Mouse (Mus musculus): ENCODE data around the gene Grin2c.

Gene Grin2c

DNA sequence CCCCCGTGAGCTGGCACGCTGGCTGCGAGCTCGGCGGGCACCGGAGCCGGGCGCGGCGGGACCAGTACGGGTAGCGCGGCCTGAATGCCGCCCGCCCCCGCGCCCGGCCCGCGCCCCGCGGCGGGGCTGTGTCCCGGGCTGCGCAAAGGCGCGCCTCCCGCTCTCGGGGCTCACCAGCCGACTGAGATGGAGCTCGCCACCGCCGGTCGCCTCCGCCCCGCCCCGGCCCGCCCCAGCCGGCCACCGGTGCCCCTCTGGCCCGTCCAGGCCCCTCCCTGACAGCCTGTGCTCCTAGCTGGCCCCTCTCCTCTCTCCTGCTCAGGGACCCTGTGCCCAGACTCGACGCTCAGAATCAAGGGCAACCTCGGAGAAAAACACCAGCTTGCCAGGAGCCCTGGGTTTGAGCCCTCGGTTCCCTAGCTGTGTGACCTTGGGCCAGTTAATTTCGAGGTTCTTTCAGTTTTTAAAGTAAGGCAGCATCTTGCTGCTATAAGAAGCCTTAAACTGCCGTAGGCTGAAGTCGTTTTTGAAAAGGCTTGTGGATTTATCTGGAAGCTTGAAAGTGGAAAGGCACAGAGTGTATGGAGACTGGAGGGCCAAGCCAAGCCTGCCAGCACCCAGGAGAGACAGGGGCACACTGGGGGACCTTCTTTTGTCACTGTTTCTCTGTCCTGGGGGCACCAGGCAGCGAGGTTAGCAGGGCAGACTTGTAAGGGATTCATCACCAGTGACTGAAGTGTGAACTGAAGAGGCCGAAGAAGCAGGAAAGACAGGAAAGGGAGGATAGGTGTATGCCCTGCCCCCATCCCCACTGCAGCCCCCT, at the start of gene Grin2c:
Gene Grin2c, minus strand, starts transcription at position 183 of the 823 bp plus-strand sequence.
- DNase-seq = no peak

- no peak for DNase-seq
These were observed 47.2 kb upstream of the Grin2c start for GRCm38 (mm10) chr11:115314249-115314648.

DNA sequence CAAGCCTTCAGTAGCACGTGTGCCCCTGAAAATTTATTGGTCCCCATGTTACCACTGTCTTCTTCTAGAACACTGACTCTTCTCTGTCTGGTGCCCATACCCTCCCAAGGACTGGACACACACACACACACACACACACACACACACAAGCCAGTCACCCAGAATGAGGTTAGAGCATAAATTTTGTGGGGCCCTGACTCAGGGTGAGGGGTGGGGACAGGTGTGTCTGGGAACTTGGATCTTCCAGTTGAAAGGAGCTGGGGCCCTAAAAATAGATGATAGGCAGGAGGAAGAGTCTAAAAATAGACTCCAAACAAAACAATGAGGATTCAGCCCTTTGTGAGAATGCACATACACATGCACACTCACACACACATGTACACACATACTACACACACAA, 41.7 kb upstream of the Grin2c start:
- no peak for DNase-seq

DNA sequence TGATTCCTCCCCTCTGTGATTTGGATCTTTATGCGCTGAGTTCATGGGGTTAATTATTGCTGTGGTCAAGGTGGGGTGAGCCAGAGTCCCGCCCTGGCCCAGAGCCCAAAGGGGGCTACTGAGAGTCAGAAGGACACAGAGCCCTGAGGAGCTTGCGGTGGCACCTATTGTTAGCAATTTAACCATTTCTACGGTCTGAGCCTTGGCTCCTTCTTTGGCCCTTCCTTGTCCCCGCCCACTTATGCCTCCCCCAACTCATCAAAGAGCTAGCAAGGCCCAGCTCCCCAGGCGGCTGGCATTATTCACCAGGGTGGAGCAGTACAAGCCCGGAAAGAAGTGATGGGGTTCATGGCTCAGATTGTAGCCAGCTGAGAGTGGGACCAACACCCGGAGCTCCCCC, 39.8 kb upstream of the Grin2c start, which contains the start of gene Otop2:
Gene Otop2, plus strand, starts transcription at position 301 of the 400 bp plus-strand sequence.
- DNase-seq = no peak

GRCm38 (mm10) chr11:115303167-115303566, 36.1 kb upstream of the Grin2c start:
- no peak for DNase-seq

- no peak for DNase-seq
These were observed 34.3 kb upstream of the Grin2c start for GRCm38 (mm10) chr11:115301351-115301750.

GRCm38 (mm10) chr11:115300745-115301144, 33.7 kb upstream of the Grin2c start:
- no peak for DNase-seq

GRCm38 (mm10) chr11:115298160-115298559, 31.1 kb upstream of the Grin2c start:
- no peak for DNase-seq

DNA sequence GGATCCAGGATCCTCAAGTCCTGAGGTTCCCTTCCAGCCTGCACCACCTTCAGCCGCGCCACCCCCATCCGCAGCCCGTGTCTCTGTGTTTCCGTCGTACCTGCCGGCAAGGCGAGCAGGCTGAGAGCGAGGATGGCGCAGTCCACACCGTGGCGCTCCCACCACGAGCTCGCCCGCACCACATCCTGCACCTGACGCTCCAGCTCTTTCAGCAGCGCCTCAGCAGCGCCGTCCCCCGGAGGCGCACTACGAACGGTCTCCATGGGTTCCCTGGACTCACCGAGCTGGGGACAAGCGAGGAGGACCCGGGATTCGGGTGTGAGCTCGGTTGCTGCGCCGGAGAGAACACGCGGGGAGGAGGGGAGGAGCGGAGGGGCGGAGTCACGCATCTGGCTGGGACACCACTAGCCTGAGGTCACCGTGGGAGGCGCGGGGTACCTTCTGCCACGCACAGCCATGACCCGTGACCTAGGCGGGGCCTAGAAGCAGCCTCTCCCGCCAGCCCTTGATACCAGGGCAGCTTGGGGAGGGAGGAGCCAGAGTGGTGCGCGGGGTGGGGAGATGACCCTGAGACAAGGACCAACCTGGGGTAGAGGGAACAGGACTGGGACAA, 30.3 kb upstream of the Grin2c start, which contains the start of gene Fads6:
Gene Fads6, minus strand, starts transcription at position 450 of the 613 bp plus-strand sequence.
- DNase-seq = peak; percentile 88

DNA sequence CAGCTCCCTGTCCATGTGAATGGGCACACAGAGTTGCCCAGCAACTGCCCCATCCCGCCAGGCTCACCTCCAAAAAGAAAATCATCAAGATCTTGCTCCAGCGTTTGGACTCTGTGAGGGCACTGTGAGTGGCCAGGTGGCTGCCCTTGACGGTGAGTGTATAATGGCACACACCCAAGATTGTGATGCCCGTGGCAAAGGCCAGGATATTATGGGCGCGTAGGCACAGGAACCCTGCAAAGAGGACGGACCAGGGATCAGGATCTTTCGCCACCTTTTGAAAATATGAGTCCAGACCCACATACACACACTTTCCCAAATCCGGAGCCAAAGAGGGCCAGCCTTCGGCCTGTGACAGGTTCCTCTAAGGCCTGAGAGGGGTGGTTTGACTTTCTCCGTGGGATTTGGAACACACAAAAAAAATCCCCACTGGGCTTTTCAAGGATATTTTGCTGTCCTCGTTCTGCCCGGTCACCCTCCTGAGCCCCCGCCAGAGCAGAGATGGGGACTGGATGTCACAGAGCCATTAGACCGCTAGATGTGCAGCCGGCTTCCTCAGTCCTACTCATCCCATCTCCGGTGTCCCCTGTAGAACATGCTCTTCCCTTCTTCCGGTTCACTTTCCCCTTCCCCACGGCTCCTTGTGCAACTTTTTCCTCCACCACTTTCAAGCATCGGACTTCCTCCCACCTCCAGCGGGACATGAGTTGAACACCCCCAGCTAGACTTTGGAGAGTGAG, 29.6 kb upstream of the Grin2c start:
- no peak for DNase-seq

GRCm38 (mm10) chr11:115295939-115296338, 28.9 kb upstream of the Grin2c start:
- DNase-seq = no peak

- DNase-seq = no peak
These were observed 25.8 kb upstream of the Grin2c start for GRCm38 (mm10) chr11:115292631-115293375.

DNA sequence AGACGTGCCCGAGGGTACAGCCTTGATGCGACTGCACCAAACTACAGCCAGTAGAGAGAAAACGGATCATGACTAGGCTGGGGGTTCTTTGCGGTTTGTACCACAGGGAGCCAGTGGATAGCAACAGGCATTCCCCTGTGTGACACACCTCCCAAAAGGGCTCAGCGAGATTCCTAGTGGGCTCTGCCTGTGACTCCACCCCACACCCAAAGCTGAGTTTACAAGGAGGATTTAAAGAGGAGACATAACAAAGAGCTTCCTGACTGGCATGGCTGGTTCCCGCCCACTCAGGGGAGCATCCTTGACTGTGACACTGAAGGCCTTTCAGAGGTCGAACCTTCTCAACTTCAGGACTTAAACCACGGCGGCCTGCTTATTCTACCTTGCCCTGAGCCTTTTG, 24.5 kb upstream of the Grin2c start:
- DNase-seq = no peak

DNA sequence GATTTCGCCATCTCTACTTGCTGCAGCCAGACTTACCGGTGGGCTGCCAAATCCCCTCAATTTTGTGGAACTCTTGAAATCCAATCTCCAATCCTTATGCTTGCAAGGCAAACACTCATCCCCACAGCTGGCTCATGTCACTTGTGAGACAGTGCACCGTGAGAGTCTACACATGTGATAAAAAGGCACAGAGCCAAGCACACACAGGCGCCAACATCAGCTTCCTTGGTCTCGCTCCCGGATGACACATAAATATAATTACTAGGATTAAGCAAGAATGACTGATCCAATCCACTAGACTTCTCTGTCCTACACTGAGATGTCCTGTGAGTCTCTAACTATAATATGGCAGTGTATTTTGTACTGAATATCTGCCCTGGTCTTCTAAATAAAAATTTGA, 23.9 kb upstream of the Grin2c start:
- no peak for DNase-seq

DNA sequence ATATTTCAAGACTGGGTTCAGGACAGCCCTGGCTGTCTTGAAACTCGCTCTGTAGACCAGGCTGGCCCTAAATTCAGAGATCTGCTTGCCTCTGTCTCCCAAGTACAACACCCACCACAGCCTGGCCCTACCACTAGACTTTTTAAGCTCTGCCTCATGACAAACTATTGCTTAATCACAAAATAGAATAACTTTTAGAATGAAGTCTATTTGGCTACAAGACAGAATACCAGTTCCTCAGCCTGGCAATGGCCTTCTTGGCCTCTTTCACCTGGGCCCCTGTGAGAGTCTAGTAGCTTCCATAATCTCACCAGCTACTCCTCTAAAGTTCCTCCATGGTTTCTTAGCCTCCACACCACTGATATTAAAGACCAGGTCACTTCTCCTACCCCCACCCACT, 23.3 kb upstream of the Grin2c start:
- no peak for DNase-seq

- no peak for DNase-seq
These were observed 22.8 kb upstream of the Grin2c start for GRCm38 (mm10) chr11:115289885-115290284.

- DNase-seq = no peak
These were observed 21.3 kb upstream of the Grin2c start for GRCm38 (mm10) chr11:115288305-115288704.

- peak; percentile 78 for DNase-seq
These were observed 20.3 kb upstream of the Grin2c start for GRCm38 (mm10) chr11:115287386-115287785.

GRCm38 (mm10) chr11:115286201-115286993, 19.4 kb upstream of the Grin2c start:
- no peak for DNase-seq

GRCm38 (mm10) chr11:115285282-115285681, 18.2 kb upstream of the Grin2c start:
- no peak for DNase-seq

- DNase-seq = no peak
These were observed 17.0 kb upstream of the Grin2c start for GRCm38 (mm10) chr11:115283891-115284620.
